Mouse (Mus musculus) embryonic fibroblast, embryonic 13.5 days (primary cell): ENCODE data around the gene Cacnb3. TPM values are rescaled to one million over a fixed set of nuclear protein-coding genes. Genes with fewer than 3 reads are reported as not detected.
A peak's percentile ranks its signal among the peaks of the same experiment; 100 is the strongest.

ENCODE experiments used
- H3K27ac ChIP-seq: 2 replicates; pipeline ENCODE4 v1.5.1; 2012; ENCODE audit warnings: low read length, control low read depth, inconsistent platforms; ENCODE audit not compliant: insufficient read depth
- H3K4me1 ChIP-seq: 2 replicates; pipeline ENCODE4 v1.6.1; 2011; ENCODE audit warnings: low read length; ENCODE audit not compliant: control insufficient read depth, insufficient read depth
- H3K4me3 ChIP-seq: 2 replicates; pipeline ENCODE4 v1.5.1; 2011; ENCODE audit warnings: mild to moderate bottlenecking, control low read depth, low read length; ENCODE audit not compliant: insufficient read depth
- CTCF ChIP-seq: IDR thresholded peaks from 2 replicates; pipeline ENCODE4 v1.5.1; 2011; ENCODE audit warnings: mild to moderate bottlenecking, control low read depth, low read length, moderate library complexity, borderline replicate concordance; ENCODE audit not compliant: insufficient read depth
- POLR2A ChIP-seq: IDR thresholded peaks from 2 replicates; pipeline ENCODE4 v1.6.1; 2011; ENCODE audit warnings: low read depth, mild to moderate bottlenecking, control low read depth, low read length, moderate library complexity
- polyA plus RNA-seq: library from polyadenylated mRNA; stranded (reverse); fragments of >200 nt; gene quantifications from 2 replicates; pipeline ENCODE4 v1.2.4, GENCODE M21; 2011; ENCODE audit warnings: low read depth; ENCODE audit not compliant: missing spikeins, insufficient read length

Cacnb3 gene
- polyA plus RNA-seq, 1 experiment, result 40.5 TPM

GRCm38 (mm10) chr15:98608058-98608783 lies 22.4 kb upstream of the Cacnb3 start:
- Histone ChIP-seq H3K4me1 (peaks cover 6% of the 10 kb centered on the region), H3K27ac (peak overlapping the region; percentile 23; the same call in 1 of the 2 replicates), H3K4me3 (peak overlapping the region; percentile 95)
- TF ChIP-seq POLR2A (0 out of 2 replicates have a peak, but pooled peaks have one; percentile 12), CTCF (no peak)

- peak overlapping the region; percentile 95 for H3K4me3 ChIP-seq
- no peak for TF ChIP-seq CTCF
- TF ChIP-seq POLR2A, result 0 out of 2 replicates have a peak, but pooled peaks have one; percentile 10
- H3K4me1 ChIP-seq, result no peaks in the 10 kb centered on the region
Measured at GRCm38 (mm10) chr15:98608784-98609250, 21.8 kb upstream of the Cacnb3 start.

GRCm38 (mm10) chr15:98609331-98610130 lies 21.1 kb upstream of the Cacnb3 start, which contains the start of gene Adcy6:
Gene Adcy6 (minus strand): TSS chr15:98610076.
- no peak within 1 kb of the TSS for H3K27ac ChIP-seq
- TF ChIP-seq POLR2A (peak; percentile 33; the same call in 1 of the 2 replicates), CTCF (no peak)
- no peaks in the 10 kb centered on the region for H3K4me1 ChIP-seq
- peak within 1 kb of the TSS; percentile 95 for H3K4me3 ChIP-seq

More at GRCm38 (mm10) chr15:98608784-98609250, 21.8 kb upstream of the Cacnb3 start:
- peak overlapping the region; percentile 23; the same call in 1 of the 2 replicates for H3K27ac ChIP-seq

GRCm38 (mm10) chr15:98610131-98610633 lies 20.5 kb upstream of the Cacnb3 start:
- peak overlapping the region; percentile 80 for H3K4me3 ChIP-seq
- no peaks in the 10 kb centered on the region for H3K4me1 ChIP-seq
- no peak overlapping the region for H3K27ac ChIP-seq
- TF ChIP-seq POLR2A (no peak), CTCF (no peak)

GRCm38 (mm10) chr15:98612229-98612628 lies 18.4 kb upstream of the Cacnb3 start:
- no peak for TF ChIP-seq POLR2A
- no peak for TF ChIP-seq CTCF
- no peak overlapping the region for H3K4me3 ChIP-seq
- no peaks in the 10 kb centered on the region for H3K4me1 ChIP-seq
- no peak overlapping the region for H3K27ac ChIP-seq

- Histone ChIP-seq H3K4me1 (no peaks in the 10 kb centered on the region), H3K4me3 (no peak overlapping the region), H3K27ac (no peak overlapping the region)
- TF ChIP-seq POLR2A (no peak), CTCF (no peak)
Measured at GRCm38 (mm10) chr15:98614551-98614950, 16.1 kb upstream of the Cacnb3 start.

- Histone ChIP-seq H3K4me1 (no peaks in the 10 kb centered on the region), H3K27ac (no peak overlapping the region), H3K4me3 (no peak overlapping the region)
- no peak for TF ChIP-seq POLR2A
- no peak for TF ChIP-seq CTCF
Measured at GRCm38 (mm10) chr15:98614971-98615370, 15.7 kb upstream of the Cacnb3 start.

- H3K27ac ChIP-seq, result no peak overlapping the region
Measured at GRCm38 (mm10) chr15:98615751-98616150, 14.9 kb upstream of the Cacnb3 start.

GRCm38 (mm10) chr15:98616362-98617175 lies 14.1 kb upstream of the Cacnb3 start:
- Histone ChIP-seq H3K4me3 (no peak overlapping the region), H3K27ac (no peak overlapping the region), H3K4me1 (no peaks in the 10 kb centered on the region)
- TF ChIP-seq CTCF, result no peak
- TF ChIP-seq POLR2A, result no peak

More at GRCm38 (mm10) chr15:98615751-98616150, 14.9 kb upstream of the Cacnb3 start:
- H3K4me1 ChIP-seq, result no peaks in the 10 kb centered on the region
- no peak for TF ChIP-seq POLR2A
- TF ChIP-seq CTCF, result no peak
- no peak overlapping the region for H3K4me3 ChIP-seq
